Mouse (Mus musculus) central nervous system, embryonic 18 days (tissue): ENCODE data around the gene Ccdc18. TPM values are rescaled to one million over a fixed set of nuclear protein-coding genes. Genes with fewer than 3 reads are reported as not detected.

Source experiments
- polyA plus RNA-seq: library from polyadenylated mRNA; depleted of rRNA; stranded (reverse); fragments of >200 nt; gene quantifications from 2 replicates; pipeline ENCODE4 v1.2.3, GENCODE M21; 2012; rRNA removed

Gene Ccdc18
- 0.71 and 0.82 TPM in 2 replicates for polyA plus RNA-seq

GRCm38 (mm10) chr5:108132441-108133243 is at the start of gene Ccdc18, which contains the start of gene Tmed5:
Gene Ccdc18 (plus strand): TSS chr5:108132875.
Gene Tmed5 (minus strand): TSS chr5:108132620.

GRCm38 (mm10) chr5:108268127-108269062 is 135.7 kb downstream of the Ccdc18 start, which contains the start of gene Dr1:
Gene Dr1 (plus strand): TSS chr5:108268897.

Other genes with a start within 250 kb of the Ccdc18 start
- gene Rpl5, start 232.4 kb upstream of the Ccdc18 start, polyA plus RNA-seq: 180 and 194 TPM in 2 replicates
- 21.7 and 25.2 TPM in 2 replicates for gene Fam69a, start 145.8 kb upstream of the Ccdc18 start, polyA plus RNA-seq
- 66.7 and 67.7 TPM in 2 replicates for gene Mtf2, start 67.2 kb upstream of the Ccdc18 start, polyA plus RNA-seq
- 13.2 and 13.3 TPM in 2 replicates for gene Tmed5, start 255 bp upstream of the Ccdc18 start, polyA plus RNA-seq
- gene Dr1, start 136.0 kb downstream of the Ccdc18 start, polyA plus RNA-seq: 33.6 and 37.9 TPM in 2 replicates
- 5.7 and 6.2 TPM in 2 replicates for gene Pigg, start 179.7 kb downstream of the Ccdc18 start, polyA plus RNA-seq
- gene Gm42517, start 235.0 kb downstream of the Ccdc18 start, polyA plus RNA-seq: 26.8 and 28.5 TPM in 2 replicates